Mouse (Mus musculus) thymus, postnatal 0 days (tissue): ENCODE results near the gene H2al1j. TPM values are rescaled to one million over a fixed set of nuclear protein-coding genes. Genes with fewer than 3 reads are reported as not detected.

Experiments
- polyA plus RNA-seq: library from polyadenylated mRNA; unstranded; fragments of >200 nt; fragmentation: Nextera tagmentation; extraction: Ambion mirVana; gene quantifications from 2 replicates; pipeline ENCODE4 v1.2.1, GENCODE M21; 2015

The H2al1j gene
- polyA plus RNA-seq, 1 experiment from 2014 or later = not detected

Other genes starting within 250 kb of the H2al1j start
- gene H2al1a, start 28.6 kb upstream of the H2al1j start, polyA plus RNA-seq = not detected in 2 replicates
- not detected in 2 replicates for gene H2al1b, start 25.4 kb upstream of the H2al1j start, polyA plus RNA-seq
- not detected in 2 replicates for gene H2al1c, start 22.2 kb upstream of the H2al1j start, polyA plus RNA-seq
- not detected in 2 replicates for gene H2al1d, start 19.0 kb upstream of the H2al1j start, polyA plus RNA-seq
- gene H2al1e, start 15.9 kb upstream of the H2al1j start, polyA plus RNA-seq = not detected in 2 replicates
- gene H2al1f, start 12.7 kb upstream of the H2al1j start, polyA plus RNA-seq = not detected in 2 replicates
- not detected in 2 replicates for gene H2al1g, start 9.6 kb upstream of the H2al1j start, polyA plus RNA-seq
- not detected in 2 replicates for gene H2al1h, start 6.3 kb upstream of the H2al1j start, polyA plus RNA-seq
- not detected in 2 replicates for gene H2al1i, start 3.2 kb upstream of the H2al1j start, polyA plus RNA-seq